Mouse (Mus musculus) lung, postnatal 14 days (tissue): ENCODE measurements around the gene Krt8.

Experiments
- DNase-seq: peaks from one replicate; pipeline ENCODE4 v3.0.0; 2021

The Krt8 gene

GRCm38 (mm10) chr15:102004189-102004588, at the start of gene Krt8:
Gene Krt8 (minus strand): TSS chr15:102004482.
- DNase-seq: peak; percentile 57

- peak; percentile 31 for DNase-seq
Measured at GRCm38 (mm10) chr15:102051920-102052683, 47.8 kb upstream of the Krt8 start.

- DNase-seq: no peak
Measured at GRCm38 (mm10) chr15:102049871-102050270, 45.6 kb upstream of the Krt8 start.

GRCm38 (mm10) chr15:102048006-102048405, 43.7 kb upstream of the Krt8 start:
- DNase-seq: no peak

GRCm38 (mm10) chr15:102045691-102046090, 41.4 kb upstream of the Krt8 start:
- DNase-seq: no peak

- DNase-seq: no peak
Measured at GRCm38 (mm10) chr15:102044745-102045144, 40.5 kb upstream of the Krt8 start.

GRCm38 (mm10) chr15:102041951-102042350, 37.7 kb upstream of the Krt8 start:
- no peak for DNase-seq

- no peak for DNase-seq
Measured at GRCm38 (mm10) chr15:102040277-102040676, 36.0 kb upstream of the Krt8 start.

GRCm38 (mm10) chr15:102034121-102035053, 30.1 kb upstream of the Krt8 start:
- no peak for DNase-seq

- peak; percentile 56 for DNase-seq
Measured at GRCm38 (mm10) chr15:102028040-102028439, 23.8 kb upstream of the Krt8 start, which contains the start of gene Krt18. Gene Krt18 (plus strand): TSS chr15:102028180.

GRCm38 (mm10) chr15:102026430-102026829, 22.1 kb upstream of the Krt8 start:
- DNase-seq: no peak

- DNase-seq: no peak
Measured at GRCm38 (mm10) chr15:102025136-102025872, 21.0 kb upstream of the Krt8 start.

- DNase-seq: no peak
Measured at GRCm38 (mm10) chr15:102023888-102024287, 19.6 kb upstream of the Krt8 start.

- DNase-seq: no peak
Measured at GRCm38 (mm10) chr15:102022481-102022880, 18.2 kb upstream of the Krt8 start.

- peak; percentile 58 for DNase-seq
Measured at GRCm38 (mm10) chr15:102017918-102018463, 13.7 kb upstream of the Krt8 start.

GRCm38 (mm10) chr15:102016787-102017186, 12.5 kb upstream of the Krt8 start:
- peak; percentile 34 for DNase-seq

GRCm38 (mm10) chr15:102016096-102016495, 11.8 kb upstream of the Krt8 start:
- no peak for DNase-seq

GRCm38 (mm10) chr15:102014848-102015247, 10.6 kb upstream of the Krt8 start:
- DNase-seq: no peak

GRCm38 (mm10) chr15:102013651-102014050, 9.4 kb upstream of the Krt8 start:
- DNase-seq: no peak

GRCm38 (mm10) chr15:102012260-102012765, 8.0 kb upstream of the Krt8 start:
- DNase-seq: no peak

GRCm38 (mm10) chr15:102010569-102011245, 6.4 kb upstream of the Krt8 start:
- DNase-seq: no peak
